Mouse (Mus musculus) bone marrow, adult 2 months (tissue): ENCODE data around the gene Elf1.

ENCODE experiments used
- CTCF ChIP-seq: fragments of 200-500 bp; IDR thresholded peaks from 2 replicates; pipeline ENCODE4 v1.5.1; 2011; ENCODE audit warnings: low read length, control low read depth; ENCODE audit not compliant: control insufficient read depth, insufficient read depth
- POLR2A ChIP-seq: fragments of 200-500 bp; IDR thresholded peaks from 2 replicates; pipeline ENCODE4 v1.6.1; 2011; ENCODE audit warnings: low read depth, mild to moderate bottlenecking, control low read depth, low read length, borderline replicate concordance; ENCODE audit not compliant: control insufficient read depth

- TF ChIP-seq CTCF (no peak), POLR2A (no peak)
Observed at GRCm38 (mm10) chr14:79541606-79542005, 60.6 kb downstream of the Elf1 start.
